Mouse (Mus musculus): Measurements from ENCODE around the gene Usp2.

DNA sequence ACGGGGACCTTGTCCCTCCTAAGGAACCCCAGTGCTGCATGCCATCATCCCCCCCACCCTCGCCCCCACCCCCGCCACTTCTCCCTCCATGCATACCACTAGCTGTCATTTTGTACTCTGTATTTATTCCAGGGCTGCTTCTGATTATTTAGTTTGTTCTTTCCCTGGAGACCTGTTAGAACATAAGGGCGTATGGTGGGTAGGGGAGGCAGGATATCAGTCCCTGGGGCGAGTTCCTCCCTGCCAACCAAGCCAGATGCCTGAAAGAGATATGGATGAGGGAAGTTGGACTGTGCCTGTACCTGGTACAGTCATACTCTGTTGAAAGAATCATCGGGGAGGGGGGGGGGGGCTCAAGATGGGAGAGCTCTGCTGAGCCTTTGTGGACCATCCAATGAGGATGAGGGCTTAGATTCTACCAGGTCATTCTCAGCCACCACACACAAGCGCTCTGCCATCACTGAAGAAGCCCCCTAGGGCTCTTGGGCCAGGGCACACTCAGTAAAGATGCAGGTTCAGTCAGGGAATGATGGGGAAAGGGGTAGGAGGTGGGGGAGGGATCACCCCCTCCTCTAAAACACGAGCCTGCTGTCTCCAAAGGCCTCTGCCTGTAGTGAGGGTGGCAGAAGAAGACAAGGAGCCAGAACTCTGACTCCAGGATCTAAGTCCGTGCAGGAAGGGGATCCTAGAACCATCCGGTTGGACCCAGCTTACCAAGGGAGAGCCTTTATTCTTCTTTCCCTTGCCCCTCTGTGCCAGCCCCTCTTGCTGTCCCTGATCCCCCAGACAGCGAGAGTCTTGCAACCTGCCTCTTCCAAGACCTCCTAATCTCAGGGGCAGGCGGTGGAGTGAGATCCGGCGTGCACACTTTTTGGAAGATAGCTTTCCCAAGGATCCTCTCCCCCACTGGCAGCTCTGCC is 19.0 kb upstream of the Usp2 start:
- TF ChIP-seq CTCF (IDR thresholded peaks at IDR 0.05; ENCODE audit: extremely low read depth, insufficient read depth, low read length) = no peak
- no peak for TF ChIP-seq POLR2A (IDR thresholded peaks at IDR 0.05; ENCODE audit: extremely low read depth, insufficient read depth, low read length)
